Mouse (Mus musculus) kidney, adult 8-10 months (tissue): ENCODE results near the gene Sgsm1.

Source experiments
- DNase-seq, 2 experiments: peaks; one replicate each; pipeline ENCODE4 v3.0.0; 2022

Sgsm1 gene

DNA sequence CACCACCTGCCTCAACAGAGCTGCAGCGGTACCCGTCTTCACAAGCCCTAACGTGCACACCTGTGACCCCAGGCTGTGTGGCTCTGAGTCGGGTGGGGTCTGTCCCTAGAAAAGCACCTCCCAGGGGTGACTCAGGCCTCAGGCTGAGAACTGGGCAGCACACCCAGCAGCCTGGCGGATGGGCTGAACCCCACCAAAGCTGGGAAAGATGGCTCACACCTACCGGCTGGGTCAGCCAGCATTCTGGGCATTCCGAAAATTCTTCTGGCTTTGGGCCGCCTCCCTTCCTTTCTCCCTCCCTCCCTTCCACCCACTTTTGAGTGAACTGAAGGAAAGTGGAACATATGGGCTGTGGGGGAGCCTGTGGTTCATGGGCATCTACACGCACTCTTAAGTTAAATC, 95.0 kb downstream of the Sgsm1 start:
- no peak for DNase-seq

DNA sequence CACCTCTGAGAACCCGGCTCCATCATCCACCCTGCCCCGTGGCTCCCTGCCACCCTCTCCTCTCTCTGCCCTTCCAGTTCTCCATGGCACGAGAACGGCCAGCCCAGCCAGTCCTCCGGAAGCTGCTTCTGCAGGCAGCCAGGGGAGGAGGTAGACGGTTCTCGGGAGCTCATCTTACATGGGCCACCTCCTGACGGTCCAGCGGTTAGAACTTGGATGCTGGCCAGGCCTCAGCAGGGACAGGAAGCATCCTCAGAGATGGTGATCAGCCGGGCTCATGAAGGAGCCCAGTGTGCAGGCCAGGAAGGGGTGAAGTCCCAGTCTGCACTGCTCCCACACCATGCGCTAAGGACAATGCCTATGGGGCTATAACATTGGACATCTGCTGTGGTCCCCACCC, 96.1 kb downstream of the Sgsm1 start:
- peak; percentile 71 to 72 for DNase-seq

DNA sequence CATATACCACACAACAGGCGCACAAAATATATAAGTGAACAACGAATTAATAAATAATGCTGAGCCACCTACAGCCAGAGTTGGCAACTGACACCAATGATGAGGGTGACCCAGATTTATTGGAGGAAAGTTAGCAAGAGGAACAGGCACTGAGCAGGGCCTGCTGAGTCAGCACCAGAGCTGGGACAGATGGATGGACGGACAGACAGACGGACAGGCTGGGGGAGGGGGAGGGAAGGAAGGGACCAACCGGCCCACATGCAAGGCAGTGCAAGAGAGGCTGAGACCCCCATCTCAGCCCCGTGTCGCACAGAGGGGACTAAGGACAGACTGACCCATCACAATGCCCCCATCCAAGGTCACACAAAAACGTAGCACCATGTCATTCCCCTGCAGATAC, 96.5 kb downstream of the Sgsm1 start:
- DNase-seq: no peak

DNA sequence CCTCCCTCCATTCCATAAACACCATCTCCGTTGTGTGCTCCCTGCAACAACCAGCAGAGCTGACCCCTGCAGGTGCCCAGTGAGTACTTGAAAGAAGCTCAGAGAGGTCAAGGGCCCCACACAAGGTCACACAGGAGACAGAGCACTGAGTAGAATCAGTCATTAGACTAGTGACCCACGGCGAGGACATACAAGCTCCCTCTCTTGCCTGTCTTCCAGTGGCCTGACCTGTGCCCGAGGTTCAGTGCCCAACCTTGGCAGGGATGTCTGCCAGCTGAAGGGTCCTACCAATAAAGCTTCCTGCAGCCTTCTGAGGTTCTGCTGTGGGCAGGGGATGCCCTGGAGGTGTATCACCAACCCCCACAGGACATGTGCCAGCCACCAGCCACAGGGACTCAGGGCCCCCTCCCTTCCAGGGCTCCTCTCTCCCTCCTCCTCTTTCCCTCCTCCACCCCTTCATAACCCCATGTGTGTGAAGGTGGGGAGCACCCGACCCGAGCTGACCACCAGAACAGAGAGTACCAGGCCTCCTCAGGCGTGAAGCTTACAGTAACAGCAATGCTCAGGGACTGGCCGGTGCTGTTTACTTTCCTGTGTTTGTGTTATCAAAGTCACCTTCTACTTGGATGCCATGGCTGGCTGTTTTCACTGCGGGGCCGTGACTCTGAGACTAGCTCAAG, 98.3 kb downstream of the Sgsm1 start:
- no peak for DNase-seq

DNA sequence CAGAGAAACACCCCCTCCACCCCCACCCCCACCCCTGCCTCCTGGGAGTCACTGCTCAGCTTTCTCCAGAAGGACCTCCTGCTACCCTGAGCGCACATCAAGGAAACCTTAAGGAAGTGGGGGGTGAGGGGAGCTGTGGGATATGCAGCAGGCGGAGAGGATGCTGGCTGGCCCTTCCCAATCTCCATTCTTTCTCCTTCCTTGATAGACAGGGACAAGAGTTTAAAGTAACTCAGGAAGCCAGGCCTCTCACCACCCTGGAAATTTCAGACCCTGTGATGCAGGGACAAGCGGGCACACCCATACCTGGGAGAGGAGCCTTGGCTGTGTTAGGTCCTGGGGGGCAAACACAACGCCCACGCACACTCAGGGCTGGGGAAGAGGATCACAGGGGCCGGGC, 100.3 kb downstream of the Sgsm1 start:
- no peak for DNase-seq

DNA sequence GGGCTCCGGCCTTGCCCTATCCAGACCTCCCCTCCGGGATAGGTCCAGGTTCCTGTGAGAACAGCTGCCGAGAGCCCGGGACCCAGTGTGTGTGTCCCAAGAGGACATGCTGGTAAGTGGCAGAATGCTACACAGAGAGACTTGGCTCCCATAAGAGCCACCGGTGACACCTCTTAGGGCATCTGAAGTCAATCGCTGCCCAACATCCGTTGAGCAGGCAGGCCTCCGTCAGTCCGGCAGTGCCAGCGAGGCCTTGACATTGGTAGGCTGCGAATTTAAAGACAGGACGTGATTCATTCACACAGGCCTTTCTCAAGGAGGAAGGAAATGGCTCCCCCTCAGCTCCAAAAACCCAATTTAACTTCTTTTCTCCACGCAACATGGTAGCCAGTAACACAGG, 100.7 kb downstream of the Sgsm1 start:
- DNase-seq: no peak

DNA sequence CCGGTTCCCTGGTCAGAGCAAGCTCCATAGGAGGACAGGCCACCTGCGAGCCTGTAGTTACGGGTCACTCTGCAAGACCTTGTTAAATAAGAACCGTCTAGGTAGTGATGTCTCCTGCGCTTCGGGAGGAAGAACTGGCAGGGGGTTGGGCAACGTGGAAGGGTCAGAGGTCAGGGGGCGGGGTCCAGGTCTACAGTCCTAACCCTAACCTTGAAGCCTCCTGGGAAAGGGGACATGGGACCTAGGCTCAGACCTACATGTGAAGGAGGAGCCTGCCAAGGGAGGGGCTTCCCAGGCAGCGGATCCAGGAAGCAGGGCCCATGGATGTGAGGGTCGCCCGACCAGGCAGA, 101.2 kb downstream of the Sgsm1 start:
- no peak for DNase-seq

DNA sequence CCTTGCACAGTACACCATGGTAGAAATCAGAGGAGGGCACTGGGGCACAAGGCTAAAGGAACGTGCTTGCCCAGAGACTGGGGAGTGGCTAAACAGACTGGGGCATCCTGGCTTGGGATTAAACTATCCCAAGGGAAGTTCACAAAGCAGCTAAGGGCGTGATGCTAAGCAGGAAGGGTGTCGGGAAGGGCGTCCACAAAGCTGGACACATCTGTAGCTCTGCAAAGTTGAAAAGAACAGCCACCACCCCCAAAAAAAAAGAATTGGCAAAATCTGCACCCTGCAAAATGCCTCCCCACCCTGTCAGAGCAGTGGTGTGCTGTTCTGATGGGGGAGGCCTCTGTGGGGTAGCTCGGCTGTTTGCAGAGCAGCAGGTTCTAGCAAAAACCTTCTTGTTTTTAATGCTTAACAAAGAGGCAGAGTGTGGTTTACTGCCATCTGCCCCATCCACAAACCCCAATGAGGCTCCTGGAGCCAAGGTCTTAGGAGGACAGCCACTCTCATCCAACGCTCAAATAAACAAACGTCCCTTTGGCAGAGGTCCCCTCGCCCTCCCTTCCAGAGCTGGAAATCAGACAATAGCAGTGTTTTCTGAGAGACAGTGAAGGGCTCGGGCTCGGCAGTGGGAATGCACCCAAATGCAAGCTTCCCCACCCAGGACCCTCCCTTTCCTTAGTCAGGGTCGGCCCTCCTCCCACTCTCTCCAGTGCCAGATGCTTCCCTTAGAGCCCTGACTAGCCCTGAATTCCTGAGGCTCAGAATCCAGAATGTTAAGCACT, 101.8 kb downstream of the Sgsm1 start:
- peak in 1 of 2 experiments; percentile 45 for DNase-seq

DNA sequence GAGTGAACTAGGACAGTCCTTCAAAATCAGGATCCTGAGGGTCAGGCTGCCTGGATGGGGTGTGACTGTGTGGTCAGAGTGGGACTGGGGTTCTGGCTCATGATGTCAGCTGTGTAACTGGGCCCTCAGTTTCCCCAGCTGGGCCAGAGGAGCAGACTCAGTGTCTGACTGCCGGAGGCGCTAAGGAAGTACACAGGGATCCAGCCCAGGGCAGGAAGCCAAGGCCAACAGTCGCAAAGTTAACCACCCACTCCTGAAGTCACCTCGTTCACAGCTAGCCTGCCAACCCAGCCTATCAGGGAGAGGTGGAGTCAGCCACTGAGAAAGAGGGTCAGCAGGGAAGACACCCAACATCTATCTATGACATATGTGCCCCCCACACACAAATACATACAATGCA, 102.5 kb downstream of the Sgsm1 start:
- peak in 1 of 2 experiments; percentile 65 for DNase-seq

DNA sequence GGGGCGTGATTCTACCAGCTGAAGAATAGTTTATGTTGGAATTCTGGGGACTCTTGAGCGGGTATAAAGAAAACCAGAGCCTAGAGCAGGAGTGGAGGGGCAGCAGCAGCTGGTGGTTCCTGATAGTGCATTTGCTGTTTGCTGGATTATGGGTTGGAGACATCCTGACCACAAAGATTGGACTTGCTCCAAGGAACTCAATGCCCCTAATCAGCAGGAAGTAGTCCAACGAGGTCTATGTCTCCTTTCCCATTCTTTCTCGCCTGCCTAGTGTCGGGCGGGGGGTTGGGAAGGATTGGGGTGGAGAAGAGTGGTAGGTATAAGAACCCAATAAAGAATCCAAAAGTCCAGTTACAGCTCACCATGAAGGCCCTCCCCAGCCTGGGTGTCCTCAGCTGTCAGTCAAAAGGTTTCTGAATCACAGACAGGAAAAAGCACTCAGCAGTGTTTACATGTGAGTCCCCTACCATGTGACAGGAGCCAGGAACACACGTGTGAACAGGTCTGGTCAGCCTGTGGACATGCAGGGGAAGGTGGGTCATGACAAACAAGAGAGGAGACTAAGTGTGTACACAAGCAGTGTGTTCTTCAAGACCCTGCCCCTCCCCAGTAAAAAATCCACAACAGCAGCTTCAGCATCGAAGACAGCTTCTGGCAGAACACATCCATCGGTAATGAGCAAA, 103.8 kb downstream of the Sgsm1 start:
- DNase-seq: no peak

DNA sequence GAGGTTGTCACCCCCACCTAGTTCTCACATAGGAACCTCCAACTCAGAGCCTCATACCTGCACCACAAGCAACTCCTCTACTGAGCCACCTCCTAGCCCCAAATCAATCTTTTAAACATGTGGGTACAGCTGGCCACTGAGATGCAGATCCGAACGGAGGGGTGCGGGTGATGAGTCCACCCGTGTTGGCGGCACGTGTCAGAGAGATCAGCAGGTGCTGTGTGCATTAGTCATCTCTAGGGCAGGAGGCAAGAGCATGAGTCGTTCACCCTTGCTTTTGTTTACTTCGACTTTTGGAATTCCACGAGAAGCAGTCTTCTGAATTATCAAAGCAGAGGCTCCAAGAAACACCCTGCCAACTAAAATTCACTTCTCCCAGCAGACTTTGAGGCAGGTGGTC, 106.4 kb downstream of the Sgsm1 start:
- no peak for DNase-seq

DNA sequence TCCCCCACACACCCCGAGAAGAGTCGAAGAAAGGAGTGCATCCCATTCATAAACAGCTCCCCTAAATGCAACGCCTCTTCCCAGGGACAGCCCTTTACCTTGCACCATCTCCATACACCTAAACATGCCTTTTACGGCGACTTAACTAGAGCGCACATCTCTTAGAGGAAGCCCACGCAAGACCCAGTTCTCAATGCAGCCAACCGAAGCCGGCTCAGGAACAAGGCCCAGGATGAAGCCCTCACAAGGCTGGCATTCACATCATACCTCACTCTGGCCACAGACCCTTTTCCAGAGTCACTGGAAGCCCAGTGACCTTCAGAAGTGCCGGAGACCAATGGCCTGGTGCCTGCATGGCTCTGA, 110.8 kb downstream of the Sgsm1 start:
- no peak for DNase-seq

DNA sequence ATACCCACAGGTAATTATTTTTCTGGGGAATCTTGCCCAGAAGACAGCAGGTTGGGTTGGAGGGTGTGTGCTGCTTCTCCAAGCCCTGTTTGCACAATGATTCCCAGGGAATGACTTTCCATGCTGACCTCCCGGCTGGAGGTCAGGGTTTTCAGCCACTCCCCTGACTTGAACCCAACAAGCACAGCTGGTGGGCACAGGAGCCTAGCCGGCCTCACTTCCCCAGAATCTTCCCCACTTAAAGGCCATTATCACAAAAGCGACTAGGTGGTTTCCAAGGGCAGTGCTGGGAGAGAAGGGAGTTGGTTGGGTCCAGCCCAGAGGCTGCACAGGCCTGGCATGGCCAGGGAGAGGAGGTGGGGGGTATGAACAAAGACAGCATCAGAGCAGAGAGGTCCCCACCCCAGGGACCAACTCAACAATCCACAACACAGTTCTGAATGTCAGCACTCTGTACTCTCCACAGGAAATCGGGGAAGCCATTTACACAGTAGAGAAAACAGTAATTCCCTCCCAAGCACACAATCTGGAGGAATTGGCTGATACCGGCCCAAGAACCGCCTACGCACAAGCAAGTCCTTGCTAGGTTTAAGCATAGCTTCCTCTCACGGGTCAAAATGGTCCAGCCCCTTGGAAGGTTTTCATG, 111.3 kb downstream of the Sgsm1 start:
- no peak for DNase-seq

DNA sequence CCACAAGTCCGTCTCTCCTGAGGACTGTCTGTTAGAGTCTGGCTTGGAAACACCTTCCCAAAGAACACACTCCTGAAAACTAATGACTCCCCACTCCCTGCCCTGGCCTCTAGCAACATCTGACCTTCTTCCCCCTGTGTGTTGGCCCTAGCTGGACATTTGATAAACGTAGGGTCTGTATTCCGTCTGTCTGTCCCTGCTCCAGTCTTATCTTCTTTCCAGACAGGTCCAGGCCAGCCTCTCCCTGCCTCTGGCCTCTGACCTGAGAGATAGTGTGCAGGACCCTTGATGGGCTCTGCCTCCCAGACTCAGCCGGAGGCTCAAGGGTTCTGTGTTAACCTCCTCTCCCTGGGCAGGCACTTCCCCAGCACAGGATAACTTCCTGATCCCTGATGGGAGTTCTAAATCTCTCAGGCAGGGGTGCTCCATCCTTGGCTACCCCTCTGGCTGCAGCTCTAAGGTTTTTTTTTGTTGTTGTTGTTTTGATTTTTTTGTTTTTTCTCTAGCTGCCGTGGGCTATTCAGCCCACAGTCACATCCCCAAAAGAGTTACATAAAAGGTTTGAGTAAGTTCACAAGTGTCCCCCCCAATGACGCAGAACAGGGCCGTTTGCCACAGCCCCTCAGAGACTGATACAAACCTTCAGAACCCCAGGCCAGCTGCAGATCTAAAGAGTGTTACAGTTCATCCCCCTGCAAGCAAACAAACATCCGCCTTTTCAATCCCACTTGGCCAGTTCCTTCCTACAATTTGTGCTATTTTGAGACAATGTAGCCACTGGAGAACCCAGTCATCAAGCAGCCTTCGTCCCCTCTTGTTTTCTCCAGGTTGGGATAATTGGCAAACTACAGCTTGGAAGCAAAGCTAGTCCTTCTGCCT, 113.4 kb downstream of the Sgsm1 start:
- no peak for DNase-seq

DNA sequence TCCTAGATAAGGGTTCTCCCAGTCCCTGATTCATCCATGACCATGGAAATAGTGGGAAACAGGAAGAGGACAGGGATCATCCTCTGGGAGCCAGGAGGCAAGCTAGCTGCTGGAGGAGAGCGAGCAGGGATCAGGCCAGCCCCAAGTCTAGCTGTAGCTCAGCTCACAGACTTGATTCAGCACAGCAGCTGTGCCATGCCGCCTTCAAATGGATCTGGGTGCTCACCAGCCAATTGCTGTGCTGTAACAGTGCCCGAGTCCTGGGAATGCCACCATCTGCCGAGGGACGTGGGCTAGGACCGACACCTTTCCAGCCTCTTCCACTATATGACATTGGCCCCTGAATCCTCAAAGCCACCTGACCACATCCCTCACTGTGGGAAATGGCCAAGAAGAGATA, 114.7 kb downstream of the Sgsm1 start:
- DNase-seq: no peak

DNA sequence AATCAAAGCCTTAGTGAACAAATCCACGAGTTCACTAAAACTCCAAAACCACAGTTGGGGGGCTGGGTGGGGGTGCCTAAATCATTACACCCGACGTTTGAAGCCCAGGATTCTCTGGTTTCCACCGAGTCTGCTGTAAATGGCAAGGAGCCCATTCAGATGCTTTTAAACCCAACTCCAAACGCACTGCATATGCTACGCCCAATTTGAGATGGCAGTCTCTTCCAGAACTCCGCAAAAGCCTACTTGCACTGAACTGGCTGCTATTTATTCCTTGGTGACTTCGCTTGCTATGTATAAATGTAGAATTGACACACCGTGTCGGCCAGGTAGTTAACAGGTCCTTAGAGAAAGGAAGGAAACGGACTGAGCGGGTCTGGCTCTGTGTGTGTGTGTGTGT, 115.1 kb downstream of the Sgsm1 start:
- no peak for DNase-seq

DNA sequence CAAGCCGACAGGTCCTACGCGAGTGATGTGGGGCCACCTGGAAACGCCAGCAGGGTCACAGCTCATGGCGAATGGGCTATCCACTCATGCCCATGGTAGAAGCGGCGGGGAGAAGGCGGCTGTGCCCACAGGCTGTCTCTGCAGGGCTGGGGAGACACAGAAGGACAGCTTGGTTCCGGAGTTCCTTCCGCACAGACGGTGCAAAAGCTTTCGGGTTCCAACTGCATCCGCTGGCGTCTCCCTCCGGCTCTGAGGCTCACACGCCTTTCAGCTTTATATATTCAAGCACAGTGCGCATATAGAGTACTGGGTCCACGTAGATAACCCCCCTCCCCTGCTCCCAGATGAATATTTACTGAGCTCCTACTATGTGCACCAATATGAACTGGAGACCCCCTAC, 116.8 kb downstream of the Sgsm1 start:
- no peak for DNase-seq
